Comparison of ENCODE assay signal across 8 mouse cellular contexts in genomic region chr2:158058534-158058933, GRCm38 (mm10). TPM values are rescaled to one million over a fixed set of nuclear protein-coding genes. Genes with fewer than 3 reads are reported as not detected.
DNase-seq lines count a peak whose midpoint lies in the region; ATAC-seq and TF ChIP-seq lines count a peak whose summit lies in the region.

No protein-coding gene starts in this region.

- DNase-seq in hindbrain, postnatal 0 days (ENCODE audit: low spot score): peak; percentile 61
- DNase-seq in hindbrain, embryonic 14.5 days (ENCODE audit: low spot score): no peak
- DNase-seq in gastrocnemius, adult 8-10 months (ENCODE audit: low spot score in 2 of 2): peak; percentile 40 to 42
- DNase-seq in layer of hippocampus, postnatal 25 days (ENCODE audit: extremely low spot score in 1 of 2, low spot score in 1 of 2): peak; percentile 36 to 70
- no peak for DNase-seq in spleen, adult 18-20 months
- DNase-seq in retina, embryonic 14.5 days (ENCODE audit: low spot score): no peak
- no peak for DNase-seq in midbrain, embryonic 10.5 days (ENCODE audit: low spot score)

- no peaks in the 10 kb centered on the region; the same call in 1 of the 2 replicates for H3K4me1 ChIP-seq in hindbrain, postnatal 0 days (ENCODE audit: insufficient read depth, low read length)
- H3K4me1 ChIP-seq in hindbrain, embryonic 14.5 days (replicated peaks; ENCODE audit: control insufficient read depth, insufficient read depth, low read length): peaks cover 16% of the 10 kb centered on the region
- H3K4me1 ChIP-seq in midbrain, embryonic 10.5 days: no peaks in the 10 kb centered on the region

- 44% methylated on average over 10 of the region's 10 CpGs for WGBS in hindbrain, postnatal 0 days
- WGBS in hindbrain, embryonic 14.5 days: 74% methylated on average over 10 of the region's 10 CpGs
- WGBS in midbrain, embryonic 10.5 days: 95% methylated on average over 10 of the region's 10 CpGs

- no peak overlapping the region for H3K9ac ChIP-seq in hindbrain, postnatal 0 days (replicated peaks; ENCODE audit: low read length)
- no peak overlapping the region for H3K9ac ChIP-seq in hindbrain, embryonic 14.5 days

- ATAC-seq in hindbrain, postnatal 0 days: no peak
- ATAC-seq in hindbrain, embryonic 14.5 days (ENCODE audit: low FRiP score): no peak
- ATAC-seq in cerebellum, adult (ENCODE audit: insufficient number of reproducible peaks, low FRiP score, low TSS enrichment): peak; percentile 62; the same call in 1 of the 2 replicates

- H3K9me3 ChIP-seq in hindbrain, postnatal 0 days (ENCODE audit: low read length): no peaks in the 10 kb centered on the region
- no peaks in the 10 kb centered on the region for H3K9me3 ChIP-seq in hindbrain, embryonic 14.5 days (ENCODE audit: control insufficient read depth, low read length)
- no peaks in the 10 kb centered on the region for H3K9me3 ChIP-seq in midbrain, embryonic 10.5 days (replicated peaks)

- H3K4me3 ChIP-seq in hindbrain, postnatal 0 days (ENCODE audit: low read length): no peak overlapping the region
- H3K4me3 ChIP-seq in hindbrain, embryonic 14.5 days (replicated peaks; ENCODE audit: low read length): no peak overlapping the region
- no peak overlapping the region for H3K4me3 ChIP-seq in midbrain, embryonic 10.5 days

- H3K27ac ChIP-seq in hindbrain, postnatal 0 days: no peak overlapping the region
- H3K27ac ChIP-seq in hindbrain, embryonic 14.5 days: no peak overlapping the region
- H3K27ac ChIP-seq in midbrain, embryonic 10.5 days (replicated peaks): no peak overlapping the region

- TF ChIP-seq CTCF in hindbrain, postnatal 0 days (IDR thresholded peaks at IDR 0.05; ENCODE audit: low read depth): no peak

- H3K4me2 ChIP-seq in hindbrain, postnatal 0 days (ENCODE audit: low read depth, low read length): no peak overlapping the region
- no peak overlapping the region for H3K4me2 ChIP-seq in hindbrain, embryonic 14.5 days (replicated peaks)

- H3K27me3 ChIP-seq in hindbrain, postnatal 0 days (ENCODE audit: insufficient read depth, low read length): no peaks in the 10 kb centered on the region
- no peaks in the 10 kb centered on the region for H3K27me3 ChIP-seq in hindbrain, embryonic 14.5 days (ENCODE audit: control insufficient read depth, insufficient read depth, low read length)
- H3K27me3 ChIP-seq in midbrain, embryonic 10.5 days (ENCODE audit: low read depth, poor library complexity, severe bottlenecking): no peaks in the 10 kb centered on the region

- H3K36me3 ChIP-seq in hindbrain, postnatal 0 days (ENCODE audit: insufficient read depth, low read length): peaks cover 11% of the 10 kb centered on the region; the same call in 1 of the 2 replicates
- peaks cover 81% of the 10 kb centered on the region for H3K36me3 ChIP-seq in hindbrain, embryonic 14.5 days (replicated peaks; ENCODE audit: control insufficient read depth, insufficient read depth)
- H3K36me3 ChIP-seq in midbrain, embryonic 10.5 days: peaks cover 95% of the 10 kb centered on the region

RNA-seq across cellular contexts. Expression of gene Rprd1b, which starts 30.2 kb away (rescaled TPM):
- 26.3 and 31.3 TPM in 2 replicates for total RNA-seq in hindbrain, postnatal 0 days (2014; rRNA removed)
- 19.8 and 20.4 TPM in 2 replicates for polyA plus RNA-seq in hindbrain, postnatal 0 days (2015; fragmentation: Nextera tagmentation; extraction: Ambion mirVana)
- 30.8 and 34.9 TPM in 2 replicates for polyA plus RNA-seq in hindbrain, embryonic 14.5 days (2014; fragmentation: Nextera tagmentation; extraction: Ambion mirVana)
- total RNA-seq in gastrocnemius, adult 8-10 months (2022): 10 to 100 TPM; 23.0 to 42.6 (median 26.4) TPM
- 10 to 100 TPM; 40.6 to 45.5 TPM for total RNA-seq in layer of hippocampus, postnatal 25 days (2021)
- polyA plus RNA-seq in midbrain, embryonic 10.5 days (2016; fragmentation: Nextera tagmentation; extraction: Ambion mirVana): 56.6 and 60.8 TPM in 2 replicates

RNA-seq across cellular contexts. Expression of gene Tti1, which starts 30.3 kb away (rescaled TPM):
- total RNA-seq in hindbrain, postnatal 0 days (2014; rRNA removed): 18.2 and 19.4 TPM in 2 replicates
- 9.5 and 10.3 TPM in 2 replicates for polyA plus RNA-seq in hindbrain, postnatal 0 days (2015; fragmentation: Nextera tagmentation; extraction: Ambion mirVana)
- 15.6 and 17.3 TPM in 2 replicates for polyA plus RNA-seq in hindbrain, embryonic 14.5 days (2014; fragmentation: Nextera tagmentation; extraction: Ambion mirVana)
- total RNA-seq in gastrocnemius, adult 8-10 months (2022): 10 to 100 TPM; 22.3 to 26.1 (median 23.7) TPM
- total RNA-seq in layer of hippocampus, postnatal 25 days (2021): 10 to 100 TPM; 19.3 to 20.0 TPM
- polyA plus RNA-seq in midbrain, embryonic 10.5 days (2016; fragmentation: Nextera tagmentation; extraction: Ambion mirVana): 41.6 and 43.4 TPM in 2 replicates

Comparison
In these comparisons a context has a peak if more than half of its experiments do, and no peak if none do; other contexts are left out.
1. DNase-seq: peak in hindbrain, postnatal 0 days (single experiment), gastrocnemius, adult 8-10 months (2 of 2) and layer of hippocampus, postnatal 25 days (2 of 2); none in hindbrain, embryonic 14.5 days (single experiment), spleen, adult 18-20 months (0 of 2), retina, embryonic 14.5 days (single experiment) and midbrain, embryonic 10.5 days (single experiment).